In genomic region chr13:42301961-42302861, GRCm38 (mm10) we compare ENCODE assay signal across 8 mouse cellular contexts. TPM values are rescaled to one million over a fixed set of nuclear protein-coding genes. Genes with fewer than 3 reads are reported as not detected.
DNase-seq lines count a peak whose midpoint lies in the region; ATAC-seq and TF ChIP-seq lines count a peak whose summit lies in the region.

No protein-coding gene starts in this region.

- ATAC-seq in heart, embryonic 12.5 days (ENCODE audit: insufficient number of reproducible peaks, low FRiP score): no peak
- ATAC-seq in kidney, postnatal 0 days (replicated peaks; ENCODE audit: low FRiP score, low read depth): no peak
- ATAC-seq in midbrain, embryonic 15.5 days (replicated peaks): no peak
- ATAC-seq in inflammation-experienced regulatory T-cells, adult 6 months: no peak

- DNase-seq in B cell, adult 2 months: peak; percentile 31 to 35
- DNase-seq in R1 (ENCODE audit: low read depth, low spot score): peak; percentile 57
- DNase-seq in kidney, postnatal 0 days (ENCODE audit: low spot score): peak; percentile 53
- DNase-seq in frontal cortex, postnatal 25 days (ENCODE audit: low spot score in 2 of 2): no peak
- no peak for DNase-seq in gastrocnemius, postnatal 25 days

- peak; percentile 59 for TF ChIP-seq CTCF in kidney, postnatal 0 days (IDR thresholded peaks at IDR 0.05; ENCODE audit: low read depth)

- H3K4me2 ChIP-seq in heart, embryonic 12.5 days: peak overlapping the region; percentile 72
- peak overlapping the region; percentile 78 for H3K4me2 ChIP-seq in kidney, postnatal 0 days (ENCODE audit: low read length)
- peak overlapping the region; percentile 80 for H3K4me2 ChIP-seq in midbrain, embryonic 15.5 days

- H3K4me1 ChIP-seq in heart, embryonic 12.5 days (replicated peaks): peaks cover 45% of the 10 kb centered on the region
- 0 out of 2 replicates have a peak, but pooled peaks cover 8% of the 10 kb centered on the region for H3K4me1 ChIP-seq in kidney, postnatal 0 days (replicated peaks; ENCODE audit: insufficient read depth, low read length)
- peaks cover 27% of the 10 kb centered on the region for H3K4me1 ChIP-seq in midbrain, embryonic 15.5 days

- peak overlapping the region; percentile 51 for H3K4me3 ChIP-seq in heart, embryonic 12.5 days
- H3K4me3 ChIP-seq in kidney, postnatal 0 days (replicated peaks; ENCODE audit: low read depth, low read length): peak overlapping the region; percentile 41
- peak overlapping the region; percentile 40 for H3K4me3 ChIP-seq in midbrain, embryonic 15.5 days

- H3K27ac ChIP-seq in heart, embryonic 12.5 days (ENCODE audit: poor library complexity, severe bottlenecking): peak overlapping the region; percentile 80; the same call in 1 of the 2 replicates
- no peak overlapping the region for H3K27ac ChIP-seq in kidney, postnatal 0 days
- H3K27ac ChIP-seq in midbrain, embryonic 15.5 days: no peak overlapping the region

- 20% methylated on average over 27 of the region's 27 CpGs for WGBS in heart, embryonic 12.5 days
- 12% methylated on average over 27 of the region's 27 CpGs for WGBS in kidney, postnatal 0 days
- WGBS in midbrain, embryonic 15.5 days: 5% methylated on average over 27 of the region's 27 CpGs

- H3K36me3 ChIP-seq in heart, embryonic 12.5 days: peaks cover 24% of the 10 kb centered on the region
- H3K36me3 ChIP-seq in kidney, postnatal 0 days (ENCODE audit: insufficient read depth, low read length): no peaks in the 10 kb centered on the region
- no peaks in the 10 kb centered on the region for H3K36me3 ChIP-seq in midbrain, embryonic 15.5 days (replicated peaks)

- no peaks in the 10 kb centered on the region for H3K27me3 ChIP-seq in heart, embryonic 12.5 days (replicated peaks)
- H3K27me3 ChIP-seq in kidney, postnatal 0 days (ENCODE audit: insufficient read depth, low read length): no peaks in the 10 kb centered on the region
- peaks cover 23% of the 10 kb centered on the region; the same call in 1 of the 2 replicates for H3K27me3 ChIP-seq in midbrain, embryonic 15.5 days (replicated peaks)

- peak overlapping the region; percentile 68 for H3K9ac ChIP-seq in heart, embryonic 12.5 days
- peak overlapping the region; percentile 41; the same call in 1 of the 2 replicates for H3K9ac ChIP-seq in kidney, postnatal 0 days (ENCODE audit: low read depth, low read length)
- peak overlapping the region; percentile 32; the same call in 1 of the 2 replicates for H3K9ac ChIP-seq in midbrain, embryonic 15.5 days

- H3K9me3 ChIP-seq in heart, embryonic 12.5 days (replicated peaks): no peaks in the 10 kb centered on the region
- H3K9me3 ChIP-seq in kidney, postnatal 0 days (replicated peaks; ENCODE audit: low read length): no peaks in the 10 kb centered on the region
- no peaks in the 10 kb centered on the region for H3K9me3 ChIP-seq in midbrain, embryonic 15.5 days

RNA-seq across cellular contexts. Expression of gene Edn1, which starts 0.9 kb away (rescaled TPM):
- 9.1 and 9.6 TPM in 2 replicates for polyA plus RNA-seq in heart, embryonic 12.5 days (2016; fragmentation: Nextera tagmentation; extraction: Ambion mirVana)
- polyA plus RNA-seq in kidney, postnatal 0 days (2015; fragmentation: Nextera tagmentation; extraction: Ambion mirVana): 4.3 and 4.5 TPM in 2 replicates
- polyA plus RNA-seq in midbrain, embryonic 15.5 days (2015; fragmentation: Nextera tagmentation; extraction: Ambion mirVana): 2.3 and 2.7 TPM in 2 replicates
- 1 to 10 TPM; 1.5 to 2.4 TPM for total RNA-seq in gastrocnemius, postnatal 25 days (2021)
- not detected for polyA plus RNA-seq in inflammation-experienced regulatory T-cells, adult 6 months (2017; shearing (Covaris generic))

Comparison
In these comparisons a context has a peak if more than half of its experiments do, and no peak if none do; other contexts are left out.
1. DNase-seq: peak in B cell, adult 2 months (2 of 2), R1 (single experiment) and kidney, postnatal 0 days (single experiment); none in frontal cortex, postnatal 25 days (0 of 2) and gastrocnemius, postnatal 25 days (single experiment).
2. Peak in every context shown above with its lines, with median percentiles within 50 percentile points of each other: H3K4me2 ChIP-seq, H3K4me3 ChIP-seq and H3K9ac ChIP-seq.